Mouse (Mus musculus): ENCODE measurements at regions not wholly inside any gene's neighbourhood (a gene's known extent, or its start where the extent isn't known, plus 50 kb on each side); places are given as distances from the start of the nearest gene placed in this dataset.

- no peak for DNase-seq (ENCODE audit: extremely low spot score, low read depth, low spot score)
These were observed 96.4 kb downstream of the Nedd1 start for GRCm38 (mm10) chr10:92625781-92626180.

GRCm38 (mm10) chr10:92615684-92616379 lies 106.4 kb downstream of the Nedd1 start:
- no peak for DNase-seq (ENCODE audit: extremely low spot score, low read depth, low spot score)

GRCm38 (mm10) chr10:92614341-92614740 lies 107.9 kb downstream of the Nedd1 start:
- no peak for DNase-seq (ENCODE audit: extremely low spot score, low read depth, low spot score)

- DNase-seq (ENCODE audit: extremely low spot score, low read depth, low spot score), result no peak
These were observed 111.2 kb downstream of the Nedd1 start for GRCm38 (mm10) chr10:92611060-92611459.

- DNase-seq (ENCODE audit: extremely low spot score, low read depth, low spot score), result no peak
These were observed 115.5 kb downstream of the Nedd1 start for GRCm38 (mm10) chr10:92606761-92607160.

- DNase-seq (ENCODE audit: extremely low spot score, low read depth, low spot score), result peak; percentile 24
These were observed 116.6 kb downstream of the Nedd1 start for GRCm38 (mm10) chr10:92605646-92606045.

GRCm38 (mm10) chr10:92600116-92600515 lies 122.1 kb downstream of the Nedd1 start:
- DNase-seq (ENCODE audit: extremely low spot score, low read depth, low spot score), result no peak

GRCm38 (mm10) chr10:92595496-92596355 lies 126.5 kb downstream of the Nedd1 start:
- peak; percentile 16 for DNase-seq (ENCODE audit: extremely low spot score, low read depth, low spot score)

- DNase-seq (ENCODE audit: extremely low spot score, low read depth, low spot score), result no peak
These were observed 128.2 kb downstream of the Nedd1 start for GRCm38 (mm10) chr10:92593947-92594460.

- DNase-seq (ENCODE audit: extremely low spot score, low read depth, low spot score), result no peak
These were observed 143.3 kb downstream of the Nedd1 start for GRCm38 (mm10) chr10:92578872-92579271.

- DNase-seq (ENCODE audit: extremely low spot score, low read depth, low spot score), result no peak
These were observed 151.7 kb downstream of the Nedd1 start for GRCm38 (mm10) chr10:92570496-92570895.

GRCm38 (mm10) chr10:92557463-92557862 lies 164.8 kb downstream of the Nedd1 start:
- DNase-seq (ENCODE audit: extremely low spot score, low read depth, low spot score), result no peak

GRCm38 (mm10) chr10:92556526-92557422 lies 165.4 kb downstream of the Nedd1 start:
- peak; percentile 63 for DNase-seq (ENCODE audit: extremely low spot score, low read depth, low spot score)

GRCm38 (mm10) chr10:92555727-92556525 lies 166.3 kb downstream of the Nedd1 start:
- DNase-seq (ENCODE audit: extremely low spot score, low read depth, low spot score), result peak; percentile 6

- no peak for DNase-seq (ENCODE audit: extremely low spot score, low read depth, low spot score)
These were observed 168.3 kb downstream of the Nedd1 start for GRCm38 (mm10) chr10:92553966-92554365.

- no peak for DNase-seq (ENCODE audit: extremely low spot score, low read depth, low spot score)
These were observed 173.2 kb downstream of the Nedd1 start for GRCm38 (mm10) chr10:92548875-92549586.

- no peak for DNase-seq (ENCODE audit: extremely low spot score, low read depth, low spot score)
These were observed 183.8 kb downstream of the Nedd1 start for GRCm38 (mm10) chr10:92538433-92538832.

GRCm38 (mm10) chr10:92516886-92517285 lies 205.3 kb downstream of the Nedd1 start:
- no peak for DNase-seq (ENCODE audit: extremely low spot score, low read depth, low spot score)

GRCm38 (mm10) chr10:92511769-92512168 lies 210.5 kb downstream of the Nedd1 start:
- no peak for DNase-seq (ENCODE audit: extremely low spot score, low read depth, low spot score)

Measured in hindlimb bud, embryonic 11.5 days (tissue).